Mouse (Mus musculus) left cerebral cortex, postnatal 10 days (tissue): ENCODE data around the gene Syt5. TPM values are rescaled to one million over a fixed set of nuclear protein-coding genes. Genes with fewer than 3 reads are reported as not detected.
"Not testable (repeated sequence)": the region's sequence is repeated elsewhere in the genome, so short reads cannot be mapped to it uniquely, and the experiment has no call there.

Source experiments
- DNase-seq, 2 experiments: peaks; one replicate each; pipeline ENCODE4 v3.0.0; 2021 to 2022; ENCODE audit warnings: low spot score in 2 of 2, mixed read lengths in 1 of 2; ENCODE audit errors: extremely low spot score in 1 of 2
- intact Hi-C: fragments of 180-260 bp; cut with DNase I; formaldehyde crosslinking; loops from one replicate; pipeline ENCODE4 v1.15.1; 2025
- total RNA-seq, 2 experiments: library from RNA; stranded (reverse); gene quantifications; 2 replicates each; pipeline ENCODE4 v1.2.3; 2021

Syt5 gene
- total RNA-seq, result 100 to 1,000 TPM; 251 to 253 TPM

- DNase-seq, result peak; percentile 66 to 83
- intact Hi-C loops, result no loop called here
Observed at GRCm38 (mm10) chr7:4547221-4547641, at the start of gene Syt5. Gene Syt5, minus strand, starts transcription at chr7:4547541.

GRCm38 (mm10) chr7:4597046-4597445 lies 49.7 kb upstream of the Syt5 start:
- intact Hi-C loops, DNase-seq: not testable (repeated sequence)

GRCm38 (mm10) chr7:4581481-4581880 lies 34.1 kb upstream of the Syt5 start:
- DNase-seq, intact Hi-C loops: not testable (repeated sequence)

- intact Hi-C loops, DNase-seq: not testable (repeated sequence)
Observed at GRCm38 (mm10) chr7:4572361-4572760, 25.0 kb upstream of the Syt5 start.

- DNase-seq, result no peak
- intact Hi-C loops, result loop anchor here (5.0 kb wide), 1 partner anchor 40 kb away; the partner anchor contains the start of gene Ptprh
Observed at GRCm38 (mm10) chr7:4562660-4563059, 15.3 kb upstream of the Syt5 start.

- DNase-seq, result no peak
- intact Hi-C loops, result loop anchor here (5.0 kb wide), 1 partner anchor 240 kb away; no protein-coding TSS in a partner anchor
Observed at GRCm38 (mm10) chr7:4557167-4557560, 9.8 kb upstream of the Syt5 start.

GRCm38 (mm10) chr7:4556256-4557166 lies 9.2 kb upstream of the Syt5 start:
- intact Hi-C loops, result loop anchor here (5.0 kb wide), 1 partner anchor 241 kb away; no protein-coding TSS in a partner anchor
- DNase-seq, result peak; percentile 77 to 80

GRCm38 (mm10) chr7:4546591-4547131 lies 680 bp downstream of the Syt5 start:
- intact Hi-C loops, result no loop called here
- peak; percentile 96 for DNase-seq

- intact Hi-C loops, result no loop called here
- peak in 1 of 2 experiments; percentile 53 for DNase-seq
Observed at GRCm38 (mm10) chr7:4546050-4546449, 1.3 kb downstream of the Syt5 start.

- intact Hi-C loops, result no loop called here
- DNase-seq, result no peak
Observed at GRCm38 (mm10) chr7:4542013-4542412, 5.3 kb downstream of the Syt5 start.

- no peak for DNase-seq
- intact Hi-C loops, result no loop called here
Observed at GRCm38 (mm10) chr7:4541344-4541743, 6.0 kb downstream of the Syt5 start.

- intact Hi-C loops, result no loop called here
- DNase-seq, result no peak
Observed at GRCm38 (mm10) chr7:4539019-4539418, 8.3 kb downstream of the Syt5 start.

- DNase-seq, result no peak
- intact Hi-C loops, result no loop called here
Observed at GRCm38 (mm10) chr7:4537181-4537580, 10.2 kb downstream of the Syt5 start.

GRCm38 (mm10) chr7:4536369-4536768 lies 11.0 kb downstream of the Syt5 start:
- no peak for DNase-seq
- intact Hi-C loops, result no loop called here

- intact Hi-C loops, result no loop called here
- peak; percentile 26 to 74 for DNase-seq
Observed at GRCm38 (mm10) chr7:4532005-4532729, 15.2 kb downstream of the Syt5 start, which contains the start of gene Dnaaf3. Gene Dnaaf3, minus strand, starts transcription at chr7:4532453.

GRCm38 (mm10) chr7:4530166-4530565 lies 17.2 kb downstream of the Syt5 start:
- intact Hi-C loops, DNase-seq: not testable (repeated sequence)

GRCm38 (mm10) chr7:4527302-4527689 lies 20.0 kb downstream of the Syt5 start:
- no peak for DNase-seq
- intact Hi-C loops, result no loop called here

GRCm38 (mm10) chr7:4526341-4527301 lies 20.7 kb downstream of the Syt5 start:
- intact Hi-C loops, result no loop called here
- DNase-seq, result peak; percentile 51 to 90
